Mouse (Mus musculus) lung, adult 2 months (tissue): ENCODE results near the gene Zcchc13. TPM values are rescaled to one million over a fixed set of nuclear protein-coding genes. Genes with fewer than 3 reads are reported as not detected.
"Not testable (repeated sequence)": the region's sequence is repeated elsewhere in the genome, so short reads cannot be mapped to it uniquely, and the experiment has no call there.

ENCODE experiments used
- DNase-seq: peaks from one replicate; pipeline ENCODE4 v3.0.0; 2022
- H3K4me1 ChIP-seq: fragments of 200-500 bp; 2 replicates; pipeline ENCODE4 v1.6.1; 2011; ENCODE audit warnings: low read length; ENCODE audit not compliant: control insufficient read depth, insufficient read depth
- H3K4me3 ChIP-seq: fragments of 200-500 bp; replicated peaks from 2 replicates; pipeline ENCODE3; 2011; ENCODE audit warnings: low read depth, mild to moderate bottlenecking, control low read depth, low read length; ENCODE audit errors: extremely low read depth
- CTCF ChIP-seq: fragments of 200-500 bp; IDR thresholded peaks from 2 replicates; pipeline ENCODE4 v1.5.1; 2011; ENCODE audit warnings: mild to moderate bottlenecking, low read length, control low read depth; ENCODE audit not compliant: insufficient read depth
- POLR2A ChIP-seq: fragments of 200-500 bp; IDR thresholded peaks from 2 replicates; pipeline ENCODE4 v1.6.1; 2011; ENCODE audit warnings: low read depth, mild to moderate bottlenecking, control low read depth, low read length, borderline replicate concordance; ENCODE audit errors: extremely low read depth
- WGBS: fragments of 180-500 bp; shearing (Covaris S2); methylation state at CpG from one replicate; pipeline ENCODE4 v1.1.7; 2018; 5-methylcytosine and 5-hydroxymethylcytosine counted together
- polyA plus RNA-seq: library from polyadenylated mRNA; depleted of rRNA; stranded (reverse); fragments of >200 nt; gene quantifications from 2 replicates; pipeline ENCODE4 v1.2.3, GENCODE M21; 2012; rRNA removed

Zcchc13 gene
- polyA plus RNA-seq, 1 experiment, result not detected

DNA sequence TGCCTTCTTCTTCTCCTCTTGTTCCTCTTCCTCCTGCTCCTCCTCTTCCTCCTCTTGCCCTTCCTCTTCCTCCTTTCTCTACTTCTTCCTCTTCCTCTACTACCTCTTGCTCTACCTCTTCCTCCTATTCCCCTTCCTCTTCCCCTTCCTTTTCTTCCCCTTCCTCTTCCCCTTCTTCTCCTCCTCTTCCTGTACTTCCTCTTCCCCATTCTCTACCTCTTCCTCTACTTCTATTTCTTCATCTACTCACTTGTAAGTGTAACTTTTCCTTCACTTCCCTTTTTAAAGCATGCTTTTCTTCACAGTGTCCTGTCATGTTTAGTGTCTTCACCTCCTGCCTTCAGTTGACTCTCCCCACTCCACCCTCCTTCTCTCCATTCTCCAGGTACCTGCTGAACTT, 3.5 kb downstream of the Zcchc13 start:
- no peak for DNase-seq

DNA sequence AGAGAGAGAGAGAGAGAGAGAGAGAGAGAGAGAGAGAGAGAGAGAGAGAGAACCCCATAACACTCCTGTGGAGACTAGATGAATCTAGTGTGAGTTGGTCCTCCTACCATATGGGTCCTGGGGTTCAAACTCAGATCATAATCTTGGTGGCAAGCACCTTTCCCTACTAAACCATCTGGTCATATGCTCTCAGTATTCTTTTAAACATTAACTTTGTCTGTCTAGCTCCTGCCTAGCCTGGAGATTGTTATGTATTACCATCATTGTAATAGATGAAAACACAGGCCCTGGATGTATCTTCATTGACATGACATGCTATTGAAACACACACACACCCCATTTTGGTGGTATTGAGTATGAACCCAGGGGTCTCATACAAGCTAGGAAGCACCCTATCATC, 5.6 kb downstream of the Zcchc13 start:
- no peak for TF ChIP-seq CTCF
- no peak for TF ChIP-seq POLR2A
- Histone ChIP-seq H3K4me3 (no peak overlapping the region), H3K4me1 (no peaks in the 10 kb centered on the region)
- DNase-seq, result no peak

More for the DNA sequence above, 3.5 kb downstream of the Zcchc13 start:
- no peak for TF ChIP-seq CTCF
- no peak for TF ChIP-seq POLR2A
- Histone ChIP-seq H3K4me3 (no peak overlapping the region), H3K4me1 (no peaks in the 10 kb centered on the region)

DNA sequence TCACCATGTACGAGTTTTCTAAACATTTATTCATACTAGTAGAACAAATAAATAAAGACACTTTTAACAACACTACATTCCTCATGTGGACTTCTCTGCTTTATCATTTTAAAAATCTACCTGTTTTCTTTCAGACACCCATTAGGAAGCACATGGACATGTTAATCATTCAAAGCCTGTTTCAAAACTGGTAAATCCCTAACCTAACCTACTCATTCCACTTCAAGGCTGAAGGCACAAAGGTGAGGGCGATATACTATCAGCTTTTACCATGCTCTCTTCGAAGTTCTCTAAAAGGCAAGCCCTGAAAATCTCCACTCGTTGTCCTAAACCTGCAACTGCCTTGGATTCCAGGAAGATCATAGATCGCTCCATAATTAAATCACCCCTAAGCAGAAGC, 8.2 kb downstream of the Zcchc13 start:
- TF ChIP-seq POLR2A (no peak), CTCF (no peak)
- Histone ChIP-seq H3K4me3 (no peak overlapping the region), H3K4me1 (no peaks in the 10 kb centered on the region)
- no peak for DNase-seq
- 77% methylated on average over 5 of the region's 5 CpGs for WGBS

DNA sequence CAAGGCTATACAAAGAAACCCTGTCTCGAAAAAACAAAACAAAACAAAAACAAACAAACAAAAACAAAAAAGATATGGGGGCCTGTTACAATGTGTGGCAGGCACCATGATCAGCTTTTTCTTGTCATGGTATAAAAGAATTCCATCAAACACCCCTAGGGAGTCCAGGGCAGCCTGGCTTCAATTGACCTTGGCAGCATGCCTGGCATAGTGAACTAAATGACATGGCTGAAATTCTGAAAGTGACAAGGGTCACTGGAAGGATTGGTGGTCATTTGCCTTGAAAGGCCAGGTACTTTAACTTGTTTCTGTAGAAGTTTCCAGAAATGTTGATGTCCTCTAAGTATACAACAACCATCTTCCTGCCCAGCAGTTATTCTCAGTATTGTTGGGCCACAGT, 13.9 kb downstream of the Zcchc13 start:
- DNase-seq, result no peak
- H3K4me3 ChIP-seq, result no peak overlapping the region
- H3K4me1 ChIP-seq, result no peaks in the 10 kb centered on the region
- no peak for TF ChIP-seq CTCF
- TF ChIP-seq POLR2A, result no peak
- 78% methylated on average over 1 of the region's 1 CpGs for WGBS

DNA sequence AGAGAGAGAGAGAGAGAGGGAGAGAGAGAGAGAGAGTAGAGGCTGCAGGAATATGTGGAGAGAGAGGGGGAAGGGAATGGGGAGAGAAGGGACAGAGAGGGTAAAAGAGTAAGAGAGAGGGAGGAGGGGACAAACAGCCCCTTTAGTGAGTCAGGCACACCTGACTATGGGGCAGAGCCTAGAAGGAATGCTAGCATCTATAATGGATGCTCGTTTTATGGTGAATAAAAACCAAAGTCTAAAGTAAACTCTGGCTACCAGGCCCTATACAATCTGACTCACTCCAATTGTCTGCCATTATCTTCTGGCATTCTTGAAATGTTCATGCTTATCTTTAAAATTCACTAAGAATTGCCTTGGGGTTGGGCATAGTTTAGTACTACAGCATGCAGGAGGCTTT, 21.7 kb downstream of the Zcchc13 start:
- DNase-seq, result no peak
- no peak overlapping the region for H3K4me3 ChIP-seq
- no peaks in the 10 kb centered on the region for H3K4me1 ChIP-seq
- TF ChIP-seq POLR2A (no peak), CTCF (no peak)
- 49% methylated on average over 1 of the region's 1 CpGs for WGBS

DNA sequence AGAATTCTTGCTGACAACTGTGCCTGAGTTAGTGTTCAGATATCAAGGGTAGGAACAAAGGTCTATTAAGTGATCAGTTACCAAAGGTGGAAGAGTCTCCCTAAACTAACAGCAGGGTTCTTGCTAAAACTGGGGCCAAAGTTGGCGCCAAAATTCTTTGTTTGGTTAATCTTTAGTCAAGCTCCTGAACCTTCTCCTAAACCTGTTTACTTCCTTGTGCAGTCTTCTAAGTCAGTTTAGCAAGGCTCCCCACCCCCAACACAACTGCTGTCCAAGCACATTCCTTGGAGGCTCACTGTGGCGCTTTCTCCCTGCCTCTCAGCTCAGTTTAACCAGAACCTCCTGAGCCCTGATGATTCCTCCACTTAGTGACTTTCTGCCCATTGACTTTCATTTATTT, 22.6 kb downstream of the Zcchc13 start:
- H3K4me1 ChIP-seq, result no peaks in the 10 kb centered on the region
- 30% methylated on average over 2 of the region's 2 CpGs for WGBS
- no peak overlapping the region for H3K4me3 ChIP-seq
- no peak for TF ChIP-seq CTCF
- TF ChIP-seq POLR2A, result no peak
- DNase-seq, result no peak

DNA sequence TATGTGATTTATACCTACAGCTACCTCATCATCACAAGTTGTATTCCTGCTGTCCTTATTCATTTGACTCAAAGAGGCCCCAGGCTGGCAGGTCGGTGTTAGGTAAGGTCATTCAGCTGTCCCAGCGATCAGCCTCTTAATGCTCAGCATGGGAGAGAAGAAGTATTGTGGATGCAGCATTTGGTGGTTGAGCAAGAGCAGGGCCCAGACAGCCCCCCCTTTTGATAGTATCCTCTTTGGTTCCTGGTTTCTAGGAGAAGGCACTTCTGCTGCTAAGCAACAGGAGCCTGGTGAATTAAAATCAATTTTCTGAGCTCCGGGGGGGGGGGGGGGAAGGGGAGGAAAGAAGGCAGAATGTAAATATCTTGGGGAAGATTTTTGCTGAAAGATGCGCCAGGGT, 28.6 kb downstream of the Zcchc13 start:
- TF ChIP-seq POLR2A, result no peak
- TF ChIP-seq CTCF, result no peak
- WGBS, result 62% methylated on average over 4 of the region's 4 CpGs
- DNase-seq, result no peak
- H3K4me1 ChIP-seq, result no peaks in the 10 kb centered on the region
- no peak overlapping the region for H3K4me3 ChIP-seq

DNA sequence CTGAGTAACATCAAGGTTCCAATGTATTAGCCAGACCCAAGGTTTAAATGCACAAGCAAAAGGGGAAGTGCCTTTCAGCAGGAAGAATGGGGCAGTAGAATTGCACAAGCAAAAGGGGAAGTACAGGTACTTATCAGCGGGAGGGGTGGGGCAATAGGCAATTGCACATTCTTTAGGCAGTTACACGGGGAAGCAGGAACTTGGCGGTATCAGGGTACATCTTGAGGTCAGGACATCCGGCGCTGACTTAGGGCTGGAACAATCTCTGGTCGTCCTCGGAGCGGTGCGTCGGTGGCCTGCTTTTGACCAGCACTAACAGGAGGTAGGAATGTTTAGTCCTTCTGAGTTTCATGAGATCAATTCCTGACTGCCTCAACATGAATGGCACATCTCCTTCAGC, 34.1 kb downstream of the Zcchc13 start:
- 70% methylated on average over 10 of the region's 10 CpGs for WGBS

DNA sequence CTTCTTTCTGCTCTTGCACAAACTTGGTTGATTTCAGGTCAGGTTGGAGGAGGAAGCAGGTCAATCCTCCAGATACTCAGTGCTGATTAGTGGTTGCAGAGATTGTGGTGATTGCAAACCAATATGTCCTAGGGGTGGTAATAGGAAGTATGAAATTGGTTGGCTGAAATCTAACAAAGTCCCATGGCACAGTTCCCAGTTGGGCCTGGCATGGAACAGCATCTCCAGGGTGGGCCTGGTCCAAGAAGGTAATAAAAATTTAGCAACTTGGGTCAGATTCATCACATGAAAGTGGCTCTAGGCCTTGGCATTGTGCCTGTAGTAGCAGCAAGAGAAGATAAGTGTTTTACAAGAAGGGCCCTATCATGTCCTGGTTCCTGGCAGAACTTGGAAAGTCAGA, 39.9 kb downstream of the Zcchc13 start:
- no peak overlapping the region for H3K4me3 ChIP-seq
- H3K4me1 ChIP-seq, result no peaks in the 10 kb centered on the region
- no peak for TF ChIP-seq POLR2A
- no peak for TF ChIP-seq CTCF
- no peak for DNase-seq

More for the DNA sequence above, 34.1 kb downstream of the Zcchc13 start:
- DNase-seq, H3K4me3 ChIP-seq, H3K4me1 ChIP-seq: not testable (repeated sequence)

DNA sequence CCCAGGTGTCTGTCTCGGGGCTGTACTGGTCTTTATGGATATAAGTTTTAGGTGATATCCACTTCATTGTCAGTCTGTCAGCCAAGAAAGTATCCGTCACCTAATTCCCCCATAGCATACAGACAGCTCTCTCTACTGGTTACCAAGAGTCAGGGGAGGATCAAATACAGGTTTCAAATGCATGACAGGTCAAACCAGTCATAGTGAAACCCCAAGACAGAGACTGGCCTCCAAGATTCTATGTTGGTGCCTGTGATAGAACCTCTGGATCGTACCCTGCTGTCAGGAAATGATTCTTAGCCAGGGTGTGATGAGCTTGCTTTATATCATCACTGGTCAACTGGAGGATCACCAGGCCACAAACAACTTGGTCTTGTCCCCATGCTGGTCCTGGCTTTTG, 43.4 kb downstream of the Zcchc13 start:
- DNase-seq, result no peak
- no peak overlapping the region for H3K4me3 ChIP-seq
- no peaks in the 10 kb centered on the region for H3K4me1 ChIP-seq
- WGBS, result 76% methylated on average over 3 of the region's 3 CpGs
- no peak for TF ChIP-seq POLR2A
- no peak for TF ChIP-seq CTCF

DNA sequence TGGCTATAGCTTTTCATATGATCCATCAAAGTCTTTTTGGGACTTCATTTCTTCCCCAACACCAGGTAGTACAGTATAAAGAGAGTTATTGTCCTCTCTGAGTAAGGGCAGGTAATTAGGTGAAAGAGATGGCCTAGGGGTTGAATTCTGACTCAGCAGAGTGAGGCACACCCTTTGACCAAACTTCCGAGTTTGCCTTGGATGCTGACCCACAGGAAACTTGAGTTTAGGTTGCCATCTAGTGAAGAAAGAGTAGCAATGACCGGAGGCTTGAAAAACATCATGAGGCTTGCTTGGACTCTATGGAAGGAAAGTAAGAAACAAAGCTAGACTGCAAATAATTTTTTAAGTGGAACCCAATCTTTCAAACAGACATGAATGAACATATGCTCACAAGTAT, 44.3 kb downstream of the Zcchc13 start:
- DNase-seq, result no peak
- WGBS, result 17% methylated on average over 2 of the region's 2 CpGs
- TF ChIP-seq POLR2A (no peak), CTCF (no peak)
- no peaks in the 10 kb centered on the region for H3K4me1 ChIP-seq
- no peak overlapping the region for H3K4me3 ChIP-seq

Other genes with a start within 250 kb of the Zcchc13 start
- gene Tsx, start 216.1 kb upstream of the Zcchc13 start, polyA plus RNA-seq, result not detected in 2 replicates
- gene Gm26992, start 208.6 kb upstream of the Zcchc13 start, polyA plus RNA-seq, result 0.62 and 1.3 TPM in 2 replicates
- 32.6 and 35.0 TPM in 2 replicates for gene Slc16a2, start 191.4 kb downstream of the Zcchc13 start, polyA plus RNA-seq